Mouse (Mus musculus) kidney, adult 2 months (tissue): ENCODE data around the gene Azin2. TPM values are rescaled to one million over a fixed set of nuclear protein-coding genes. Genes with fewer than 3 reads are reported as not detected.

ENCODE experiments used
- DNase-seq: peaks from one replicate; pipeline ENCODE4 v3.0.0; 2021
- H3K27ac ChIP-seq: fragments of 200-500 bp; 2 replicates; pipeline ENCODE4 v1.5.1; 2012; ENCODE audit warnings: low read depth, low read length, control low read depth, inconsistent platforms; ENCODE audit not compliant: insufficient read depth
- H3K27me3 ChIP-seq: fragments of 200-500 bp; replicated peaks from 2 replicates; pipeline ENCODE4 v1.6.1; 2012; ENCODE audit warnings: mild to moderate bottlenecking, moderate library complexity, low read length, inconsistent platforms; ENCODE audit not compliant: control insufficient read depth, insufficient read depth
- H3K36me3 ChIP-seq: fragments of 200-500 bp; 2 replicates; pipeline ENCODE4 v1.6.1; 2012; ENCODE audit warnings: mild to moderate bottlenecking, moderate library complexity, low read length, inconsistent platforms; ENCODE audit not compliant: control insufficient read depth, insufficient read depth
- H3K4me1 ChIP-seq: fragments of 200-500 bp; 2 replicates; pipeline ENCODE4 v1.6.1; 2011; ENCODE audit warnings: low read length; ENCODE audit not compliant: control insufficient read depth, insufficient read depth
- H3K4me3 ChIP-seq: fragments of 200-500 bp; 2 replicates; pipeline ENCODE4 v1.5.1; 2011; ENCODE audit warnings: mild to moderate bottlenecking, low read depth, low read length, control low read depth; ENCODE audit not compliant: insufficient read depth
- CTCF ChIP-seq: fragments of 200-500 bp; conservative IDR thresholded peaks from 2 replicates; pipeline ENCODE4 v1.5.1; 2011; ENCODE audit warnings: low read depth, mild to moderate bottlenecking, control low read depth, low read length, moderate library complexity, mixed read lengths; ENCODE audit not compliant: insufficient read depth, insufficient read length
- POLR2A ChIP-seq: fragments of 200-500 bp; IDR thresholded peaks from one replicate; pipeline ENCODE4 v1.6.1; 2011; ENCODE audit warnings: low read depth, low read length, control low read depth
- WGBS: fragments of 180-500 bp; shearing (Covaris S2); methylation state at CpG from one replicate; pipeline ENCODE4 v1.1.7; 2018; 5-methylcytosine and 5-hydroxymethylcytosine counted together
- polyA plus RNA-seq: library from polyadenylated mRNA; depleted of rRNA; stranded (reverse); fragments of >200 nt; gene quantifications from 2 replicates; pipeline ENCODE4 v1.2.3, GENCODE M21; 2012

The Azin2 gene
- polyA plus RNA-seq, 1 experiment: 14.0 TPM

DNA sequence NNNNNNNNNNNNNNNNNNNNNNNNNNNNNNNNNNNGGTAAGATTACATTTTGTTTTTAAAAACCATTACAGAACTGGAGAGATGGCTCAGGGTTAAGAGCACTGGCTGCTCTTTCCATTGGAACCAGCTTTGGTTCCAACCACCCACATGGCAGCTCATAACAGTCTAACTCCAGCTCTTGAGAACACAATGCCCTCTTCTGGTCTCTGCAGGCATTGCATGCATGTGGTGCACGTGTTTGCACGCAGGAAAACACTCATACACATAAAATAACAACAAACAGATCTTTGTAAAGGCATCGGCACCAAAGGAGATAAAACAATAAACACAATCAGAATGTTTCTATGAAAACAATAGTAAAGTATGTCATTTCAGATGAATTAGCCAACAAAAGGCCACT is 19.9 kb downstream of the Azin2 start:
- no peak overlapping the region for H3K27ac ChIP-seq
- 65% methylated on average over 3 of the region's 3 CpGs for WGBS
- H3K4me3 ChIP-seq: no peak overlapping the region
- no peaks in the 10 kb centered on the region for H3K27me3 ChIP-seq
- no peaks in the 10 kb centered on the region for H3K36me3 ChIP-seq
- TF ChIP-seq POLR2A (no peak), CTCF (peak; percentile 41)
- DNase-seq: no peak
- H3K4me1 ChIP-seq: no peaks in the 10 kb centered on the region; the same call in 1 of the 2 replicates

DNA sequence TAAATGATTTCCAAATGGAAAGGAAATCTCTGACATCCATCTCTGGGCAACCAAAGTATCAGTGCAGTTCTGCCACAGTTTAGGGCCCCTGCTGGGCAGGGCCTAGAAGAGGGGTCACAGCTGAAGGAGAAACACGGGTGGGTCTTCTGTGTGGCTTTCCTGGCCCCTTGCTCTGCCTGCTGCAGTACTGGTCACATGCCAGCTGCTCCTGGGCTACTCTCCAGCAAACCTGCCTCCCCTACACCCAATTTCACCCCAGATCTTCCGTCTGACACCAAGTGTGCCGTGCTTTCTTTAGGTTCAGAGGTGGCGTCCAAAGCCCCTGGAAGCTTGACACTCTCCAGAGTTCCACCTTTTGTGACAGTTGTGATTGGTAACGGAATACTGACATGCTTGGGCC is 26.6 kb downstream of the Azin2 start:
- 72% methylated on average over 5 of the region's 5 CpGs for WGBS
- TF ChIP-seq POLR2A: no peak
- no peak for TF ChIP-seq CTCF
- Histone ChIP-seq H3K27me3 (no peaks in the 10 kb centered on the region), H3K4me3 (no peak overlapping the region), H3K4me1 (no peaks in the 10 kb centered on the region; the same call in 1 of the 2 replicates), H3K36me3 (no peaks in the 10 kb centered on the region), H3K27ac (no peak overlapping the region)
- no peak for DNase-seq

DNA sequence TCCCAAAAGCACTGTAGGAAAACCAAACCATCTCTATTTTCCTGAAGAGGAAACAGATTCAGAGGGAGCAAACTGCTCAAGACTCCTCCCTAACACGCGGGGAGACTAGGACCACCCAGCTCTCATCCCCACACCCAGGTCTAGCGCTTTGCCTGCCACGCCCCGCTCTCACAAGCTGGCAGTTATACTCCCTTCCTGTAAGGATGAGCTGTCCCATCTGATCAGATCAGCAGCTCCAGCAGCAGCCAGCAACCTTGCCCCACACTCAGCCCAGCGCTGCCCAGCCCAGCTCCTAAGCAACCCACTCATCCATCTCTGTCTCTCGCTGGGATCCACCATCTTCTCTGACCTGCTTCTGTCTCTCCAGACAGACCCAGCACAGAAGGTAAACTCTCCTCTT is 29.5 kb downstream of the Azin2 start:
- Histone ChIP-seq H3K4me3 (no peak overlapping the region), H3K27me3 (no peaks in the 10 kb centered on the region), H3K27ac (no peak overlapping the region), H3K36me3 (no peaks in the 10 kb centered on the region), H3K4me1 (no peaks in the 10 kb centered on the region)
- WGBS: 66% methylated on average over 7 of the region's 7 CpGs
- TF ChIP-seq POLR2A (no peak), CTCF (no peak)
- DNase-seq: no peak

DNA sequence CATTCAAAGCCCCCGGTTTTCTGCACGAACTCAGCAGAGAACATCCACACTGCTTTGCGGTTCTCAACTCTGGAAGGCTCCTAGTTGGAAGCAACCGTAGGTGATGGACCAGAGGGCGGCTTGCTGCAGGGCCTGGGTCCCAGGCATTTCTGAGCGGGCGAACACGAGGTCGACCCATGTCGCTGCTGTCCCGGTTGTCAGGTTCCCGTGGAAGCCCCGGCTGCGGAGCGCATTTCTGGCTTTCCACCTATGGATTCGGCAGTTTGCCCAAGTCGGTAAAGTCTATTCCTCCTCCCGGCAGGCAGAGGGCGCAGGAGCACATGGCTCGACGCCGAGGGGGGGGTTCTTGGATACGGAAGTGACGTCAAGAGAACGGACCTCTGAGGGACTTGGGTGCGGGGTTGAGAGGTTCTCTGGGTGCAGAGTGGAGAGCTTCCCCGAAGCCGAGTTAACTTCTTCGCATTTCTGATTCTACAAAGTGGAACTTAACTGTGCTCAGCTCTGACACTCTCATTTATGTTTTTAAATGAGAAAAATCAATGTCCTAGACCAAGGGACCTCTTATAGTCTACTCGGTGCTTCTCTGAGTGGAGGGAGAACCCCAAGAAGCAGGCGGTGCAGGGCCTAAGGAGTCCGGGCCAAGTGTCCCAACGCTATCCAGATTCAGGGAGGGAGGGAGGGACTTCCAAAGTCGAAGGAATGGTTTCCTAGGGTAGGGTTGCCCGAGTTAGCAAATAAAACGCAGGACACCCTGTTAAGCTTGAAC is 37.2 kb downstream of the Azin2 start:
- Histone ChIP-seq H3K27ac (no peak overlapping the region), H3K4me1 (no peaks in the 10 kb centered on the region), H3K27me3 (no peaks in the 10 kb centered on the region), H3K4me3 (peak overlapping the region; percentile 38), H3K36me3 (no peaks in the 10 kb centered on the region)
- TF ChIP-seq CTCF (peak; percentile 87), POLR2A (peak; percentile 68)
- WGBS: 13% methylated on average over 36 of the region's 36 CpGs
- DNase-seq: peak; percentile 81

DNA sequence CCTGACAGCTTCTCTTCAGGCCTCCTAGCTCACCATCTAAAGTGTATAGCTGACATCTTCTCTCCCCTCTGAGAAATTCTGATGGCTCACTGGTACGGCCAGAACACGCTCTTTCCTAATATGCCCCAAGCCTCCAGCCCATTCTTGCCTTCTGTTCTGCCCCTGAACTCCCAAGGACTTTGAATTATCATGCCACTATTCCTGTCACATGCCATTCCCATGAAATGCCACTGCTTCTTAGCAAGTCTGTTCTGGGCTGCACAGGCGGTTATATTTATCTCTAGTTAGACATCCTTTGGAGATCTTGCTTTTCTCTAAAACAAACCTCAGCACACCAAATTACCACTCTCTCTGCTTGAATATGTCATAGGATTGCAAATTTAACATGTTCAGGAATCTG is 38.6 kb downstream of the Azin2 start:
- Histone ChIP-seq H3K4me3 (no peak overlapping the region), H3K27me3 (no peaks in the 10 kb centered on the region), H3K36me3 (no peaks in the 10 kb centered on the region), H3K4me1 (no peaks in the 10 kb centered on the region), H3K27ac (no peak overlapping the region)
- TF ChIP-seq POLR2A: no peak
- TF ChIP-seq CTCF: no peak
- no peak for DNase-seq
- whole genome bisulfite sequencing: 92% methylated on average over 3 of the region's 3 CpGs

DNA sequence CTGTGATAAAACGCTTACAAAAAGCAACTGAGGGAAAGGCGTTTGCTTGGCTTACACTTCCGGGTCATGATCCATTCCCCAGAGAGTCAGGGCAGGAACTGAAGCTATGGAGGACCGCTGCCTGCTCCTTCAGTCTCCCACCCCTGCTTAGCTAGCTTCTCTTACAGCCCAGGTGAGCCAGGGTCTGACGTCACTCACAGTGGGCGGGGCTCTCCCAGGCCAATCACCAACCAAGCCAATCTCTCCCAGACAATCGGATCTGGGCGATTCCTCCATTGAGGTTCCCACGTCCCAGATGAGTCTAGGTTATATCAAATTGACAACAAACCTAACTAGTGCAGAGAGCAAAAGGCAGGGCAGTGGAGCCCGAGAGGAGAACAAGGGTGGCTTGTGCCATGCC is 43.1 kb downstream of the Azin2 start:
- H3K36me3 ChIP-seq: no peaks in the 10 kb centered on the region
- WGBS: 30% methylated on average over 10 of the region's 10 CpGs
- H3K27me3 ChIP-seq: no peaks in the 10 kb centered on the region
- no peaks in the 10 kb centered on the region for H3K4me1 ChIP-seq
- H3K27ac ChIP-seq: no peak overlapping the region
- TF ChIP-seq CTCF (no peak), POLR2A (no peak)
- no peak for DNase-seq
- no peak overlapping the region for H3K4me3 ChIP-seq

DNA sequence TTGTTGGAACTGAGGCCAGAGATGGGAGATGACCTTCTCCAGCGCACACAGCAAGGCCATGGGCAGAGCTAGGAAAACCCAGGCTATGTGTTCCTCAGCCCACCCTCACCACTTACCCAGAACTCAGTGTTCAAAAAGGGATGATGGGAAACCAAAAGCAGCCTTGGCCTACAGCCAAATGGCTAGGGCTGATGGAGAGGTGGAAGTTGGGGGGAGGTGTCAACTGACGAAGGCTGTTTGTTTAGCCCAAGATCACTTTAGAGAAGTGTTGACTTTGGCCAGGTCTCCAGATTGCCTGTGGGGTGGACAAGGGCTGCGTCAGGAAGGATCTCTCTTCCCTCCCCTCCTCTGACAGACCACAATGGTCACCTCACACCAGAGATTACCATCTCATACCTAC is 44.1 kb downstream of the Azin2 start:
- H3K27ac ChIP-seq: no peak overlapping the region
- DNase-seq: no peak
- H3K36me3 ChIP-seq: no peaks in the 10 kb centered on the region
- no peak overlapping the region for H3K4me3 ChIP-seq
- H3K4me1 ChIP-seq: no peaks in the 10 kb centered on the region
- no peaks in the 10 kb centered on the region for H3K27me3 ChIP-seq
- no peak for TF ChIP-seq POLR2A
- TF ChIP-seq CTCF: no peak
- 39% methylated on average over 3 of the region's 3 CpGs for WGBS
